19 mouse cellular contexts compared by ENCODE assay signal in genomic region chr2:68945976-68946375, GRCm38 (mm10).
DNase-seq lines count a peak whose midpoint lies in the region; ATAC-seq lines count a peak whose summit lies in the region.
"Had no signal": no experiment of that assay in that cellular context is flagged by ENCODE, and none has a peak within 500 bp of the region (broad histone marks: within the 10 kb centered on the region; RNA-seq: fewer than 3 reads in every experiment).

No protein-coding gene starts in this region.

- no peak for DNase-seq in kidney, adult 11 months
- no peak for DNase-seq in liver, embryonic 11.5 days (ENCODE audit: low spot score)
- DNase-seq in spleen, adult 12 weeks (ENCODE audit: low spot score) = no peak
- DNase-seq: adrenal gland, postnatal 10 days; cerebellum, adult 11 months; cerebellum, adult 8-10 months; cerebellum, postnatal 14 days; embryo, embryonic 11 days; gastrocnemius, adult 2 months; gastrocnemius, postnatal 25 days had no signal

- no peaks in the 10 kb centered on the region for H3K27me3 ChIP-seq in heart, embryonic 13.5 days (replicated peaks)
- no peaks in the 10 kb centered on the region for H3K27me3 ChIP-seq in heart, embryonic 11.5 days (ENCODE audit: control insufficient read depth, insufficient read depth, low read length)
- no peaks in the 10 kb centered on the region for H3K27me3 ChIP-seq in kidney, embryonic 16.5 days (ENCODE audit: insufficient read depth, low read length)
- no peaks in the 10 kb centered on the region for H3K27me3 ChIP-seq in liver, embryonic 15.5 days
- H3K27me3 ChIP-seq in liver, embryonic 11.5 days (replicated peaks; ENCODE audit: control insufficient read depth, insufficient read depth, low read length) = no peaks in the 10 kb centered on the region
- H3K27me3 ChIP-seq: embryonic facial prominence, embryonic 15.5 days had no signal

- no peak for ATAC-seq in heart, embryonic 13.5 days (ENCODE audit: extremely low read depth, insufficient number of reproducible peaks, low FRiP score, low TSS enrichment)
- ATAC-seq in heart, embryonic 11.5 days (replicated peaks; ENCODE audit: insufficient number of reproducible peaks, low FRiP score, low TSS enrichment) = no peak
- ATAC-seq in kidney, embryonic 16.5 days (ENCODE audit: low FRiP score, low TSS enrichment) = peak; percentile 53
- ATAC-seq in liver, embryonic 15.5 days (ENCODE audit: insufficient read depth) = no peak
- ATAC-seq in liver, embryonic 11.5 days (replicated peaks; ENCODE audit: low FRiP score) = no peak
- ATAC-seq: forebrain, embryonic 14.5 days had no signal

- H3K36me3 ChIP-seq in heart, embryonic 13.5 days = peaks cover 21% of the 10 kb centered on the region
- no peaks in the 10 kb centered on the region for H3K36me3 ChIP-seq in heart, embryonic 11.5 days (ENCODE audit: control insufficient read depth, insufficient read depth, low read length)
- peaks cover 7% of the 10 kb centered on the region; the same call in 1 of the 2 replicates for H3K36me3 ChIP-seq in kidney, embryonic 16.5 days (ENCODE audit: insufficient read depth, low read length)
- H3K36me3 ChIP-seq in liver, embryonic 15.5 days (replicated peaks) = no peaks in the 10 kb centered on the region; the same call in 1 of the 2 replicates
- no peaks in the 10 kb centered on the region for H3K36me3 ChIP-seq in liver, embryonic 11.5 days (ENCODE audit: control insufficient read depth, insufficient read depth, low read length)

- H3K9ac ChIP-seq in heart, embryonic 13.5 days = no peak overlapping the region
- H3K9ac ChIP-seq in heart, embryonic 11.5 days (ENCODE audit: low read depth, low read length) = no peak overlapping the region
- H3K9ac ChIP-seq in kidney, embryonic 16.5 days (replicated peaks; ENCODE audit: low read length) = no peak overlapping the region
- H3K9ac ChIP-seq in liver, embryonic 15.5 days = no peak overlapping the region
- H3K9ac ChIP-seq in liver, embryonic 11.5 days (ENCODE audit: low read depth, low read length) = no peak overlapping the region
- H3K9ac ChIP-seq: embryonic facial prominence, embryonic 15.5 days had no signal

- no peak overlapping the region for H3K4me2 ChIP-seq in heart, embryonic 13.5 days
- no peak overlapping the region for H3K4me2 ChIP-seq in heart, embryonic 11.5 days
- no peak overlapping the region for H3K4me2 ChIP-seq in kidney, embryonic 16.5 days (replicated peaks; ENCODE audit: low read depth, low read length)
- H3K4me2 ChIP-seq in liver, embryonic 15.5 days = no peak overlapping the region
- no peak overlapping the region for H3K4me2 ChIP-seq in liver, embryonic 11.5 days
- H3K4me2 ChIP-seq: embryonic facial prominence, embryonic 15.5 days had no signal

- peaks cover 43% of the 10 kb centered on the region for H3K4me1 ChIP-seq in heart, embryonic 13.5 days
- peaks cover 16% of the 10 kb centered on the region for H3K4me1 ChIP-seq in heart, embryonic 11.5 days (ENCODE audit: control insufficient read depth, insufficient read depth, low read length)
- H3K4me1 ChIP-seq in kidney, embryonic 16.5 days (ENCODE audit: insufficient read depth, low read length) = peaks cover 12% of the 10 kb centered on the region
- H3K4me1 ChIP-seq in liver, embryonic 15.5 days (replicated peaks) = peaks cover 27% of the 10 kb centered on the region
- peaks cover 27% of the 10 kb centered on the region for H3K4me1 ChIP-seq in liver, embryonic 11.5 days (replicated peaks; ENCODE audit: control insufficient read depth, insufficient read depth, low read length)
- H3K4me1 ChIP-seq: embryonic facial prominence, embryonic 15.5 days; forebrain, embryonic 10.5 days; hindbrain, embryonic 10.5 days had no signal

- no peak overlapping the region for H3K4me3 ChIP-seq in heart, embryonic 13.5 days
- no peak overlapping the region for H3K4me3 ChIP-seq in heart, embryonic 11.5 days (ENCODE audit: low read depth, low read length)
- H3K4me3 ChIP-seq in kidney, embryonic 16.5 days (ENCODE audit: low read length) = no peak overlapping the region
- H3K4me3 ChIP-seq in liver, embryonic 15.5 days (replicated peaks) = no peak overlapping the region
- no peak overlapping the region for H3K4me3 ChIP-seq in liver, embryonic 11.5 days (ENCODE audit: low read depth, low read length)
- H3K4me3 ChIP-seq: embryonic facial prominence, embryonic 15.5 days; erythroblast, embryonic 14.5 days; forebrain, embryonic 10.5 days; gastrocnemius, adult 2 months; hindbrain, embryonic 10.5 days had no signal

- H3K9me3 ChIP-seq in heart, embryonic 13.5 days = peaks cover 2% of the 10 kb centered on the region; the same call in 1 of the 2 replicates
- no peaks in the 10 kb centered on the region; the same call in 1 of the 2 replicates for H3K9me3 ChIP-seq in heart, embryonic 11.5 days (replicated peaks; ENCODE audit: control insufficient read depth, low read length)
- 0 out of 2 replicates have a peak, but pooled peaks cover under 1% of the 10 kb centered on the region for H3K9me3 ChIP-seq in kidney, embryonic 16.5 days (ENCODE audit: low read length)
- no peaks in the 10 kb centered on the region for H3K9me3 ChIP-seq in liver, embryonic 15.5 days (replicated peaks)
- H3K9me3 ChIP-seq in liver, embryonic 11.5 days (ENCODE audit: control insufficient read depth, low read length) = no peaks in the 10 kb centered on the region
- H3K9me3 ChIP-seq: embryonic facial prominence, embryonic 15.5 days had no signal

- WGBS in heart, embryonic 13.5 days = 48% methylated on average over 2 of the region's 2 CpGs
- 45% methylated on average over 2 of the region's 2 CpGs for WGBS in heart, embryonic 11.5 days (ENCODE audit: insufficient replicate concordance)
- WGBS in kidney, embryonic 16.5 days = 63% methylated on average over 2 of the region's 2 CpGs
- 45% methylated on average over 2 of the region's 2 CpGs for WGBS in liver, embryonic 15.5 days (ENCODE audit: insufficient replicate concordance)
- 74% methylated on average over 2 of the region's 2 CpGs for WGBS in liver, embryonic 11.5 days

- H3K27ac ChIP-seq in heart, embryonic 13.5 days (replicated peaks) = peak overlapping the region; percentile 9; the same call in 1 of the 2 replicates
- H3K27ac ChIP-seq in heart, embryonic 11.5 days (ENCODE audit: low read depth, low read length) = no peak overlapping the region
- H3K27ac ChIP-seq in kidney, embryonic 16.5 days (ENCODE audit: low read length) = no peak overlapping the region
- H3K27ac ChIP-seq in liver, embryonic 15.5 days (replicated peaks) = peak overlapping the region; percentile 53; the same call in 1 of the 2 replicates
- no peak overlapping the region for H3K27ac ChIP-seq in liver, embryonic 11.5 days (ENCODE audit: low read depth, low read length)
- H3K27ac ChIP-seq: embryonic facial prominence, embryonic 15.5 days; forebrain, embryonic 10.5 days; gastrocnemius, adult 2 months; hindbrain, embryonic 10.5 days had no signal

Comparison
In these comparisons a context has a peak if more than half of its experiments do, and no peak if none do; other contexts are left out.
1. H3K27ac ChIP-seq: peak in heart, embryonic 13.5 days (single experiment) and liver, embryonic 15.5 days (single experiment); none in heart, embryonic 11.5 days (single experiment), kidney, embryonic 16.5 days (single experiment) and liver, embryonic 11.5 days (single experiment).